Mouse (Mus musculus) kidney, adult 18-20 months (tissue): ENCODE data around the gene Cacybp.
A peak's percentile ranks its signal among the peaks of the same experiment; 100 is the strongest.

ENCODE experiments used
- DNase-seq: peaks from one replicate; pipeline ENCODE4 v3.0.0; 2021

The Cacybp gene

DNA sequence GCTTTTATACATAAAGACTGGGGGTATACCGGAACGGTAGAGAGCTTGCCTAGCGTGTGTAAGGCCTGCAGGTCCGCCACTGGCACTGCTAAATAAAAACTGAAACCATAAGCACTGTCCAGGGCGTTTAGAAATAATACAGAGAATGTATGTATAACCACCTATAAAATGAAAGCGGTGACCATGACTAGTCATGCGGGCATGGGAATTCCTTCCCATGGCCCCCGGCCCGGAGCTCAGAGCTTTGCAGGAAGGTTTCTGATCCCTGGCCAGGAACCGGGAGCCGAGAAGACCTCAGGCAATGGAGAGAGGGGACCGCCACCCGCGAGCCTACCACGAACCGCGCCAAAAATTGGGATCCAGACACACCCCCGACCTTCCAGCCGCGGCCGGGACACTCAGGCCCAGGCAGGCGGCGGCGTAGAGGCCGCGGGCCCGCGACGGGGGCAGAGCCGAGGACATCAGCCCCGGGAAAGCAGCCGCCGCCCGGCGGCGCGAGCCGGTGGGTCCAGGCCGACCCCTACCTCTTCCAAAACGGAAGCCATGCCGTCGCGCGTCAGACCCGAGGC lies 468 bp downstream of the Cacybp start:
- no peak for DNase-seq

DNA sequence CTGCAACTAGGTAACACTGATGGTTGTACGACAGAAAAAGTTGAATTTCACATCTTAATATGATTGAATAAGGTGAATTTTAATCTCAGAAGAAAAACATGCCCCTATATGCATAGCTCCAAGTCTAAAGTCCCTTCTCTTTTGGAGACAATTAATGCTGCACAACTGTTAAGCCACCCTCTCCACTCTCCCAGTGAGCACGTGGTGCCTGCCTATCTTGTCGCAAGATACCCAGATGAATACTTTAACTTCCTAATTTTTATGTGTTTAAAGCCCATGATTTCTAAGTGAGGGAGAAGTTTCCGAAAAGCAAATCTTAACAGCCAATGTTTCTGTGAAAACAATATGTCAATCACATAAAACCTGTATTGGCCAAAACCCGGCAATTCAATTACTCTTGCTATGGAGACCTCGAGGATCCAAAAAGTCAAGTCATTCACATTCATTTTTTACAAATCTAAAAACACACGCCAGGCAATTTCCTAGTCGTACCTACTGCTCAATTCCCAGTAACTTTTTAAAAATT lies 1.0 kb downstream of the Cacybp start:
- no peak for DNase-seq

DNA sequence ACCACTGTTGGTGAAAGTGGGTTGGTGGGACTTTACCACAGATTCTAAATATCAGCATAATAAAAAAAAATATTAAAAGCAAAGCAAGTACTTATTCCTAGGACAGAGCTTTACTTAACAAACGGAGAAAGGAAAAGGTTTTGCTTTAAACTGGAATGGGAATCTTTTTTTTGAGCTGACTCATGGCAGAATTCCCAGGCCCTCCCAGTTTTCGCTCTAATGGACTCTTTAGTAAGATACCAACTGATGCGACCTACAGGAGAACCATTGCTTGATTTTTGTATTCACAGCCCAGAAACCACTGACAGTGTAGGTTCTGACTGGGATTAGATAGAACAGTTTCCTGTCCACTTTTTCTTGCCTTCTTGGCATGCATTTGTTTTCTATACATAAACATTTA lies 2.1 kb downstream of the Cacybp start:
- no peak for DNase-seq

DNA sequence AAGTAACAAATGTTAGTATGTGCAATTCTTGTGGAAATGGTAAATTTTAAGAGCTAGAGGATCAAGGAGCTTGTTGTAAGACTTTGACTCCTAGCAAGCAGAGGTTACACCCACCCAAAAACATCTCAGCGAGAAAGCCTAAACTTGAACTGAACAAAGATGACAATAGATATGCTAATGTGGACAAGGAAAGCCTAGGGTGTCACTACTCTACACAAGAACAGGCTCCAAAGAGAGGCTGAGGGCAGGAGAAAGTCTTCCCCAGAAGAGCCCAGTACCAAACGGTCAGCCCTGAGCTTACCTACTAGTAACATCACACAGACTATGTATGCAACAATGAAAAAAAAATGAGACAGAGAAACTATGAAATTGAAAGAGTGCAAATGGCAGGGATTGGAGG lies 2.8 kb downstream of the Cacybp start:
- no peak for DNase-seq

DNA sequence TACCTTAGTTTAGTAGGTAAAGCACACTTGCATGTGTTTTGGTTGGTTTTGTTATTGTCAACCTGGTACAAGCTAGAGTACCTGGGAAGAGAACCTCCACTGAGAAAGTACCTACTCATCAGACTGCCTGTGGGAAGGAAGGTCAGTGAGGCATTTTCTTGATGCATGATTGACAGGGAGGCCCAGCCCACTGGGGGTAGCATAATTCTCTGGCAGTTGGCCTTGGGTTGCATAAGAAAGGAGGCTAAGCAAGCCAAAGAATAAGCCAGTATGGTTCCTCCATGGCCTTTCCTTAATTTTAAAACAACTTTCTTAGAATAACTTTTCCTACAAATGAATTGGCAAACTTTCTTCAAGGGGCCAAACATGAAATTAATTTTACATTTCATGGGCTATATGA lies 7.2 kb downstream of the Cacybp start:
- no peak for DNase-seq

DNA sequence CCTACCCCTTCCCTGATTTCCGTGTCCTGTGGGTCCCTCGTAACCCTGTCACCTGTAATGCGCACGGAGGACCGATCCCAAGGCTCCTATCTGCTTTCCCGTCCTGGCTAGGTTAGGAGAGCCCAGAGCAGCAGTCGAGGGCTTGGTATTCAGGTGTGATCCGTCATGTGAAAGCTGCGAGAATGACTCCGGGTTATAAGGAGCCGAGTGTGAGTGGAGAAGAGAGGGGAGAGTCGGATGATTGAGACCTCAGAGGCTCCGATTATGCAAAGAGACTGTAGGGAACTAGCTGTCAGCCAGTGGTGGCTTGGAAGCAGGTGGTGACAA lies 17.4 kb downstream of the Cacybp start:
- no peak for DNase-seq

DNA sequence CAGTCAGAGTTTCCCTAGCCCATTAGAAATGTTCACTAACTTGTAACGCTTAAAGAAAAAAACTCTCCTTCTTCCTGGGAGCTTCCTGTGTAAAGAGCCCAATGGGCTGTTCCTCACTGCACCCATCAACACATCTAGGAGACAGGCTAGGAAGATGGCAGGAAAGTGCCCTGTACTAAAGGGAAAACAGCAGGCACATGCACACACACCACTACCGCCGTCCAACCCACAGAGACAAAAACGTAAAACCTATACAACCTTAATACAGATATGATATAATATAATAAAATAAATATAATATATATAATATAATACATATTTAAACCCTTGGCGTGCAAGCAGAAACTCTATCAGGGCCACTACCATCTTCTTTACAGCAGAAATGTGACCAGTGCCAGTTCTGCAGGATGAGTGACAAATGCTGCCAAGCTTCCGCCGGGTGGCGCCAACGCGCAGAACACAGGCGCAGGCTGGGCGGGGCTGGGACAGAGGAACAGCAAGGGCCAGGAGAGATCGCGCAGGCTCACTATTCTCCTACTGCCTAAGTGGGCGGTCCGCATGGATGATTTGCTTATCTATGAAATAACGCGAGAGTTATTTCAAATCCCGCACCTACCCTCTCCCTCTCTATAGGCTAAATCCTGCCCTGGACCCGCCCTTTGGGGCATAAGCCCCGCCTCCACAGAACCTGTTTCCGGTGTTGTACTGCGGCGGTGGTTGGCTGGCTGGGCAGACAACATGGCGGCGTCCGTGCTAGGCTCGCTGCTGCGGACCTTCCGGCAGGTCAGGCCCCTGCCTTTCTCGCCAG lies 17.9 kb downstream of the Cacybp start, which contains the start of gene Mrps14:
Gene Mrps14, plus strand, starts transcription at position 687 of the 808 bp plus-strand sequence.
- DNase-seq = peak; percentile 99

DNA sequence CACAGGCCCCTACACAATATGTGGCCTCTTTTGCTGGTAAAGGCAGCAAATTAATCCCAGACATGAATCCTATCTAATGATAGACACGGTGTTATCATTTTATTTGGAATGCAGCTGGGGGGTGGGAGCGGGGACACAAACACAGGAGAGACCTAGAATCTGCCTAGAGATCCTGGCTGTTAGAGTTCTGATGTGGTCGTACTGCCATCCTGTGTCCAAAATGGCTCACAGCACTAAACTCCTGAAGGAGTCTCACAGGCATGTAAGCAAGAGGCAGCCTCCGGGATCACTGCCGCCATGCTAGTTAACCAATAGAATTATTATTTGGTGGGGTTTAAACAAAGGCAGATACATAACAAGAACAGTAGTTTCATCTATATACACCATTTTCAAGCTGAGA lies 28.2 kb downstream of the Cacybp start:
- DNase-seq = peak; percentile 25

DNA sequence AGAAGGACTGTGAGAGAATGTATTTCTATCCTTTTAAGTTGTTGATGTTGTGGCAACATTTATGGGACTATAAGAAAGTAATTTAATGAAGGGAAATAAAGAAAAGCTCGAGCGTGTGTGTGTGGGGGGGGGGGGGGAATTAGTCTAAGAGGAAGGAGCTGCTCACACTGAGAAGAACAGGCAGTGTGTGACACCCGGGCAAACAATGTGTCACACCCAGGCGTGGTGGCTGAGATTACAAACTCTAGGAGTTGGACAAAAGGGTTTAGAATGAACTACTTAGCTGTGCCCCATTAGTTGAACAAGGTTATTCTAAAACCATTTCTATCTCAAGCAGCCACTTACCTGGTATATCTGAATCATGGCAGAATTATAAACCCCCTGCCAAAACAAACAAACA lies 31.5 kb downstream of the Cacybp start:
- no peak for DNase-seq

DNA sequence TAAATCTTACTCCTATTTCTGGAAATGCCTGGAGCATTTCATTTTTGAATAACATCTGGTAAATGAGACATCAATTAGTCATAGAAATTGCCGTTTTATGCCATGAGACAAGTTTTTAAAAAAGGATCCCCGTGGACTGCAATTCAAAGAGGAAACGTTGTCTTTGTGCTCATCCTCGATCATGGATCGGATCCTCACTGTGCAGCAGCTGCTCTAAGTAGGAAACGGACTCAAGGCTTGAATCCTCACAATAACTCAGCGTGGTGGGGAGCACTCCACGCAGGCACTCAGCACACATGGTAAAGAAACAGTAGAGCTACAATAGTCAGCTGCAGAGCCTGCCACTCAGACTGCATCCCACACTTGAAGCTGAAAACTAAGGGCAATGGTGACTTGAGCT lies 35.8 kb downstream of the Cacybp start:
- DNase-seq = no peak

DNA sequence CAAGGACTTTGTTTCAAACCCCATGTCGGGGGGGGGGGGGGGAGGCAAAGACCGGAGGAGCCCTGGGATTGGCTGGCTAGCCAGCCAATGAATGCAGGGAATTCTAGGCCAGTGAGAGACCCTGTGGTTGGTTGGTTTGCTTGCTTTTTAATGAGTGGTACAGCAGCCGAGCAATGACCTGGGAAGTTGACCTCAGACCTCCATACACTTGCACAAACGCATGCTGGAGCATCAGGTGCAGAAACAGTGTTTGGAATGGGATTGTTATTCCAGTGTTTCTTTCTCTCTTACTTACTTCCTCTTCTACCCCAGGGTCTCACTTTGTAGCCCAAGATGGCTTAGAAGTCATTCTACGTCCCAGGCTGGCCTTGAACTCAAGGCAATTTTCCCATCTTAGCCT lies 46.1 kb downstream of the Cacybp start:
- no peak for DNase-seq

DNA sequence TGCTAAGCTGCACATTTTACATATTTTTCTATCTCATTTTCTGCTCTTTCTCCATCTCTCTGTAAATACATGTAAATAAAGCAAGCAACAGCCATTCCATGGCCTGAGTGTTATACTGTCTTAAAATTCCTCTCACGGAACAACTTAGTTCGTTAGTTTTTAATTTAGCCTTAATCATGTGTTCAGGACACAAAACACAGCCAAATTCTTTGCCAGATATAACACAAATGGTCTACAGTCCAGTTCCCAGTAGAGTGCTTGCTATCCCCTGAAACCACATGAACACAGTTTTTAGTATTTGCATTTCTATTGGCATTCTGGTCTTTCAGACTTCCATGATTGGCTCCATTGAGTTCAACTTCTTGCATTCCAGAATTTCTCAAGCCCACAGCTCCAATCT lies 54.5 kb downstream of the Cacybp start:
- no peak for DNase-seq

DNA sequence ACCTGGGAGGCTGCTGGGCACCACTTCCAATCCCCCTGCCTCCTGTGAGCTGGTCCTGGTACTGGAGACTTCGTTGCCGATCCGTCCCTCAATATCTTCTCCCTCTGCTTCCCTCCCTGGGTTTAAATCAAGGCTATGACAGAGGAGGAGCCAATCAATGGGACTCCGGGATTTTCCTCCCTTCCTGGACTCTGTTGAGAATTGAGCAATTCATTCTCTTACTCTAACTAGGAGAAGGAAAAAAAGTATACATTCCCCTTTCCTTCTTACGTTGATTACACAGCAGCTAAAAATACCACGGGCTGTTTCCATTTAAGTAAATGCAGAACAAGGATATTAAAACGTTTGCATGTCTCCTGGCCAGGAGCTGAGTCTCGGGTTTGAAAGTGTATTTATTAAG lies 59.2 kb downstream of the Cacybp start, which contains the start of gene Tnn:
Gene Tnn, minus strand, starts transcription at position 101 of the 400 bp plus-strand sequence.
- no peak for DNase-seq
